Mouse (Mus musculus) forebrain, embryonic 15.5 days (tissue): ENCODE results near the gene Wdr41. TPM values are rescaled to one million over a fixed set of nuclear protein-coding genes. Genes with fewer than 3 reads are reported as not detected.
A peak's percentile ranks its signal among the peaks of the same experiment; 100 is the strongest.

Experiments
- ATAC-seq: fragments of 200-750 bp; cut with Nextera tagmentation; replicated peaks from 2 replicates; pipeline ENCODE4 v1.8.0; 2017; ENCODE audit warnings: mild to moderate bottlenecking, moderate TSS enrichment, moderate library complexity
- H3K27ac ChIP-seq: fragments of 300-500 bp; sonication (generic); replicated peaks from 2 replicates; pipeline ENCODE4 v1.5.1; 2015; ENCODE audit warnings: mild to moderate bottlenecking, inconsistent platforms
- H3K27me3 ChIP-seq: fragments of 300-500 bp; sonication (generic); 2 replicates; pipeline ENCODE4 v1.6.1; 2015; ENCODE audit warnings: inconsistent platforms
- H3K36me3 ChIP-seq: fragments of 300-500 bp; sonication (generic); 2 replicates; pipeline ENCODE4 v1.6.1; 2015; ENCODE audit warnings: mild to moderate bottlenecking, inconsistent platforms
- H3K4me1 ChIP-seq: fragments of 300-500 bp; sonication (generic); 2 replicates; pipeline ENCODE4 v1.6.1; 2015; ENCODE audit warnings: inconsistent platforms
- H3K4me2 ChIP-seq: fragments of 300-500 bp; sonication (generic); replicated peaks from 2 replicates; pipeline ENCODE4 v1.6.1; 2015; ENCODE audit warnings: mild to moderate bottlenecking, inconsistent platforms
- H3K4me3 ChIP-seq: fragments of 300-500 bp; sonication (generic); 2 replicates; pipeline ENCODE4 v1.5.1; 2015; ENCODE audit warnings: mild to moderate bottlenecking, inconsistent platforms
- H3K9ac ChIP-seq: fragments of 300-500 bp; sonication (generic); replicated peaks from 2 replicates; pipeline ENCODE4 v1.6.1; 2015; ENCODE audit warnings: mild to moderate bottlenecking, inconsistent platforms
- H3K9me3 ChIP-seq: fragments of 300-500 bp; sonication (generic); 2 replicates; pipeline ENCODE4 v1.6.1; 2016; ENCODE audit warnings: inconsistent platforms
- WGBS: fragments of 180-500 bp; shearing (Covaris S2); methylation state at CpG from one replicate; pipeline ENCODE4 v1.1.7; 2015; ENCODE audit warnings: mixed read lengths; 5-methylcytosine and 5-hydroxymethylcytosine counted together
- polyA plus RNA-seq: library from polyadenylated mRNA; unstranded; fragments of >200 nt; fragmentation: Nextera tagmentation; extraction: Ambion mirVana; gene quantifications from 2 replicates; pipeline ENCODE4 v1.2.1, GENCODE M21; 2015

Gene Wdr41
- 24.8 and 27.5 TPM in 2 replicates for polyA plus RNA-seq

GRCm38 (mm10) chr13:94976219-94977186, at the start of gene Wdr41:
Gene Wdr41, plus strand, starts transcription at chr13:94976344.
- 2% methylated on average over 67 of the region's 68 CpGs for WGBS
- no peaks in the 10 kb centered on the region for H3K27me3 ChIP-seq
- ATAC-seq = peak; percentile 99

GRCm38 (mm10) chr13:94928086-94928485, 48.1 kb upstream of the Wdr41 start:
- Histone ChIP-seq H3K27me3 (no peaks in the 10 kb centered on the region), H3K9me3 (no peaks in the 10 kb centered on the region), H3K4me3 (no peak overlapping the region), H3K4me1 (no peaks in the 10 kb centered on the region), H3K36me3 (no peaks in the 10 kb centered on the region), H3K27ac (no peak overlapping the region), H3K4me2 (no peak overlapping the region), H3K9ac (no peak overlapping the region)
- WGBS = 79% methylated on average over 3 of the region's 3 CpGs
- ATAC-seq = no peak

More at GRCm38 (mm10) chr13:94976219-94977186, at the start of gene Wdr41:
- Histone ChIP-seq H3K4me2 (peak within 1 kb of the TSS; percentile 50), H3K27ac (peak within 1 kb of the TSS; percentile 97), H3K9ac (peak within 1 kb of the TSS; percentile 93), H3K4me3 (peak within 1 kb of the TSS; percentile 79), H3K36me3 (0 out of 2 replicates have a peak, but pooled peaks cover 6% of the 10 kb centered on the region), H3K9me3 (no peaks in the 10 kb centered on the region), H3K4me1 (peaks cover 17% of the 10 kb centered on the region)

DNA sequence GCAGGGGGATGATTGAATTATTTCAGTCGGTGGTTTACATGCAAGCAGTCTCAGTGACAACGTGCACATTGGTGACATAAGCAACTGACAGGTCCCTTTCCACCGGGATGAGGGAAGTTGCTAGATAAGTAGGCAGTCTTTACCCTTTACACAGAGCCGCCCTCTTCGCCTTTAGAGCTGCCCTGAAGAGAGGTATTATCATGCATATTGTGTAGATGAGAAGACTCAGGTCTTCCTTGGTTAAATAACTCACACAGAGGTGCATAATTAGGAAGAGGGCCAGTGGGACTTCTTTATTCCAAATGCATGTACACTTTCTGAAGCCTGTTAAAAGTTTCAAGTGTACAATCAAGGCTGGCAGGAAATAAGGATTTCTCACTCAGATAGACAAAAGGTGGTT, 37.7 kb upstream of the Wdr41 start:
- Histone ChIP-seq H3K4me2 (no peak overlapping the region), H3K27me3 (no peaks in the 10 kb centered on the region), H3K4me3 (no peak overlapping the region), H3K9me3 (no peaks in the 10 kb centered on the region), H3K9ac (no peak overlapping the region), H3K27ac (no peak overlapping the region), H3K36me3 (no peaks in the 10 kb centered on the region), H3K4me1 (no peaks in the 10 kb centered on the region)
- no peak for ATAC-seq
- WGBS = 48% methylated on average over 5 of the region's 5 CpGs

GRCm38 (mm10) chr13:94940104-94940503, 36.0 kb upstream of the Wdr41 start:
- ATAC-seq = no peak
- Histone ChIP-seq H3K9ac (no peak overlapping the region), H3K4me3 (no peak overlapping the region), H3K4me1 (no peaks in the 10 kb centered on the region), H3K27me3 (no peaks in the 10 kb centered on the region), H3K9me3 (no peaks in the 10 kb centered on the region), H3K4me2 (no peak overlapping the region), H3K27ac (no peak overlapping the region), H3K36me3 (no peaks in the 10 kb centered on the region)
- WGBS = 74% methylated on average over 5 of the region's 5 CpGs

GRCm38 (mm10) chr13:94941230-94941629, 34.9 kb upstream of the Wdr41 start:
- H3K4me3 ChIP-seq = no peak overlapping the region
- no peak overlapping the region for H3K9ac ChIP-seq
- no peaks in the 10 kb centered on the region for H3K27me3 ChIP-seq
- no peak overlapping the region for H3K4me2 ChIP-seq
- H3K36me3 ChIP-seq = no peaks in the 10 kb centered on the region
- H3K27ac ChIP-seq = no peak overlapping the region
- 13% methylated on average over 4 of the region's 4 CpGs for WGBS
- no peaks in the 10 kb centered on the region for H3K9me3 ChIP-seq
- 0 out of 2 replicates have a peak, but pooled peaks have one; percentile 32 for ATAC-seq
- H3K4me1 ChIP-seq = no peaks in the 10 kb centered on the region

DNA sequence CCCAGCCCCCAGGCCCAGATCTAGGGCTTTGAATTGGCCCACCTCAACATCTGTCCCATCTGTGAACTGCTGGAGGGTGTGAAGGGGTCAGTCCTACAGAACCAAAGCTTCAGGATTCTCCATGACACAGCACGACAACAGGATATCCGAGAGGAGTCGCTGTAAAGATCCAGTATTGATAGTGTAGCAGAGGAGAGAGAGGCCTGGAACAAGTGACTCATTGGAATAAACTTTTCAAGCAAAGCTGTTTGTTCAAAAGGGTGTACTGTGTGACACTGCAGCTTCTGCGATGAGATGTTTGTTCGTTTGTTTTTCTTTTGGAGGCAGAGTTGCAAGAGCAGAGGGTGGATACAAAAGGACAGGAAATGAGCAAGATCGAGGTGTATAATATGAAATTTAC, 20.2 kb upstream of the Wdr41 start:
- Histone ChIP-seq H3K9ac (no peak overlapping the region), H3K4me1 (no peaks in the 10 kb centered on the region), H3K27me3 (no peaks in the 10 kb centered on the region), H3K4me2 (no peak overlapping the region), H3K9me3 (no peaks in the 10 kb centered on the region), H3K36me3 (no peaks in the 10 kb centered on the region), H3K27ac (no peak overlapping the region), H3K4me3 (no peak overlapping the region)
- WGBS = 88% methylated on average over 6 of the region's 6 CpGs
- no peak for ATAC-seq

DNA sequence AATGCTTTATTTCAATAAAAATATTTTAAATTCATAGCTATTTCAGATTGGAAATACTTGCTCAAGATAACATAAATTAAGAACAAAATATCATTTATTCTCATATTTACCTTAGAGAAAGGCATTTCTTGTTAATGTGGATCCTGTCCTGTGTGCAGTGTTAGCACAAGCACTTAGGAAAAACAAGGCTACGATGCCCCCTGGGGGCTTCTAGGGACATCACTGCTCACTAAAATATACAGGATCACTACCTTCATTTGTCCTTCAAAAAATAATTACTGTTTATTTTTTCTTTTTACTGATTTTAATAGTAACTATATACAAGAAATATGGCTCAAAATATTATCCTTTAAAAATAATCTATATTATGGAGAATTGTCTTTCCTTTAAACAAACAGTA, 18.2 kb upstream of the Wdr41 start:
- H3K36me3 ChIP-seq = no peaks in the 10 kb centered on the region
- H3K4me2 ChIP-seq = no peak overlapping the region
- no peak overlapping the region for H3K4me3 ChIP-seq
- 69% methylated on average over 1 of the region's 1 CpGs for WGBS
- H3K4me1 ChIP-seq = no peaks in the 10 kb centered on the region
- no peaks in the 10 kb centered on the region for H3K27me3 ChIP-seq
- H3K9me3 ChIP-seq = no peaks in the 10 kb centered on the region
- H3K27ac ChIP-seq = no peak overlapping the region
- no peak for ATAC-seq
- H3K9ac ChIP-seq = no peak overlapping the region

DNA sequence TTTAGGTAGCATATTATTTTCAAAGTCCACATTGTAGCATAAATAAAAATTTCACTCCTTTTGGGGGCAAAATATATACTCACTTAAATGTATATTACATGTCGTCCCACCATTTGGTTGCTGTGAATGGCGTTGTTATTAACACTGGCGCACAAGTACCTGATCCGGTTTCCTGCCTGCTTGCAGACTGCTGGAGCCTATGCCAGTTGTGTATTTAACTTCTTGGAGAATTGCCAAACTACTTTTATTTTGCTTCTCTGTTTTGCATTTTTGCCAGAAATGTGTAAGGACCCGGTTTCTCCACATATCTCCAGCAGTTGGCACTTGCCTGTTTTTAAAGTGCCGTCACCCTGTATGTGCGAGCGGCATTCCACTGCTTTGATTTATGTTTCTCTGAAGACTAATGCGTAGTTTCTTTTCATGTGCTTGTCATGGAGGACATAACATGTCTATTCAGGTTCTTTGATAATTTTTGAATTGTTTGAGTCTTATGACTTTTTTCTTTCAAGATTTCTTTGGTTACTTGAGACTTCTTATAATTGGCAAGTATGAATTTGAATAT, 6.1 kb upstream of the Wdr41 start:
- Histone ChIP-seq H3K27ac (no peak overlapping the region), H3K9me3 (no peaks in the 10 kb centered on the region), H3K4me1 (peaks cover 4% of the 10 kb centered on the region), H3K36me3 (no peaks in the 10 kb centered on the region), H3K4me2 (no peak overlapping the region), H3K4me3 (no peak overlapping the region), H3K9ac (no peak overlapping the region), H3K27me3 (no peaks in the 10 kb centered on the region)
- ATAC-seq = no peak
- WGBS = 47% methylated on average over 9 of the region's 9 CpGs

DNA sequence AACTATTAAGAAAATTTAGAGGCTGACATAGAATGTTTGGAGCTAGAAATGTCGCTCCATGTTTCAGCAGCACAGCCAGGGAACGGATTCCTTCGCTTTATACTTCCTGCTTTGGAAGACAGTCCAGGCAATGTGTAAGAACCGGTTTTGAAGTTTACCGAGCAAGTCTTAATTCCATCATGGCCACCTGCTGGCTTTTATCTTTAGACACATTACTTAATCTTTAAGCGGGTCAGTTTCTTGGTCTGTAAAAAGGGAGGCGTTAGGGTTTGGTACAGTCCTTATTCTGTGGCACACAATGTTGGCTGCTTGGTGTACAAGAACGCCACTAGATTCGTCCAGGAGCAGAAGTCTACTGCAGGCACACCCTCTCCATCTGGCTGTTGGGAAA, 321 bp upstream of the Wdr41 start:
- peak overlapping the region; percentile 97 for H3K27ac ChIP-seq
- no peaks in the 10 kb centered on the region for H3K36me3 ChIP-seq
- H3K4me2 ChIP-seq = peak overlapping the region; percentile 50
- H3K27me3 ChIP-seq = no peaks in the 10 kb centered on the region
- 17% methylated on average over 9 of the region's 9 CpGs for WGBS
- H3K4me1 ChIP-seq = peaks cover 17% of the 10 kb centered on the region
- ATAC-seq = 0 out of 2 replicates have a peak, but pooled peaks have one; percentile 11
- H3K9ac ChIP-seq = peak overlapping the region; percentile 93
- H3K4me3 ChIP-seq = peak overlapping the region; percentile 79
- H3K9me3 ChIP-seq = no peaks in the 10 kb centered on the region

- WGBS = 28% methylated on average over 7 of the region's 7 CpGs
- H3K9ac ChIP-seq = no peak overlapping the region
- H3K4me1 ChIP-seq = peaks cover 17% of the 10 kb centered on the region
- H3K36me3 ChIP-seq = peaks cover 11% of the 10 kb centered on the region; the same call in 1 of the 2 replicates
- H3K9me3 ChIP-seq = no peaks in the 10 kb centered on the region
- H3K27me3 ChIP-seq = no peaks in the 10 kb centered on the region
- no peak overlapping the region for H3K4me2 ChIP-seq
- no peak overlapping the region for H3K27ac ChIP-seq
- no peak for ATAC-seq
- H3K4me3 ChIP-seq = no peak overlapping the region
Measured at GRCm38 (mm10) chr13:94979081-94979480, 2.9 kb downstream of the Wdr41 start.

GRCm38 (mm10) chr13:94990516-94990915, 14.4 kb downstream of the Wdr41 start:
- no peak for ATAC-seq
- H3K4me1 ChIP-seq = no peaks in the 10 kb centered on the region
- no peak overlapping the region for H3K4me2 ChIP-seq
- no peak overlapping the region for H3K27ac ChIP-seq
- no peaks in the 10 kb centered on the region for H3K9me3 ChIP-seq
- 75% methylated on average over 5 of the region's 5 CpGs for WGBS
- no peaks in the 10 kb centered on the region for H3K36me3 ChIP-seq
- no peak overlapping the region for H3K4me3 ChIP-seq
- H3K27me3 ChIP-seq = no peaks in the 10 kb centered on the region
- no peak overlapping the region for H3K9ac ChIP-seq

- no peak overlapping the region for H3K4me3 ChIP-seq
- 75% methylated on average over 8 of the region's 8 CpGs for WGBS
- ATAC-seq = no peak
- H3K36me3 ChIP-seq = peaks cover 4% of the 10 kb centered on the region
- no peak overlapping the region for H3K9ac ChIP-seq
- H3K27me3 ChIP-seq = no peaks in the 10 kb centered on the region
- no peak overlapping the region for H3K4me2 ChIP-seq
- no peaks in the 10 kb centered on the region for H3K9me3 ChIP-seq
- H3K4me1 ChIP-seq = no peaks in the 10 kb centered on the region
- H3K27ac ChIP-seq = no peak overlapping the region
Measured at GRCm38 (mm10) chr13:95007281-95007680, 31.1 kb downstream of the Wdr41 start.
